Mouse (Mus musculus): ENCODE data around the gene Klf13. TPM values are rescaled to one million over a fixed set of nuclear protein-coding genes. Genes with fewer than 3 reads are reported as not detected.

Klf13 gene
- total RNA-seq, 1 experiment, result 29.4 TPM

- in situ Hi-C loops (cut with MboI; ENCODE audit: low sequenced_read_pairs in 2 of 2, unreplicated experiment in 2 of 2), result no loop called here
- TF ChIP-seq ZC3H11A (IDR thresholded peaks at IDR 0.05; ENCODE audit: borderline replicate concordance, low read depth, low read length), result no peak
- TF ChIP-seq ZNF384 (IDR thresholded peaks at IDR 0.05; ENCODE audit: low read depth, low read length), result no peak
- TF ChIP-seq MAFK (IDR thresholded peaks at IDR 0.05; ENCODE audit: insufficient read depth, low read depth, low read length), result no peak
- no peak for TF ChIP-seq HCFC1 (IDR thresholded peaks at IDR 0.05; ENCODE audit: borderline replicate concordance, insufficient read depth, low read length)
- TF ChIP-seq CHD2 (IDR thresholded peaks at IDR 0.05; ENCODE audit: low read depth, low read length), result no peak
- no peaks in the 10 kb centered on the region for H3K36me3 ChIP-seq (ENCODE audit: control insufficient read depth, insufficient read depth, low read length, poor library complexity, severe bottlenecking)
- peak overlapping the region; percentile 67 to 77 for H3K4me3 ChIP-seq (ENCODE audit: insufficient read depth in 1 of 2, low read depth in 1 of 2, low read length in 2 of 2, poor library complexity in 1 of 2, severe bottlenecking in 1 of 2)
- no peaks in the 10 kb centered on the region for H3K9me3 ChIP-seq (ENCODE audit: control insufficient read depth, insufficient read depth, low read depth, low read length)
- peaks cover 19 to 43% of the 10 kb centered on the region in 2 experiments for H3K4me1 ChIP-seq (ENCODE audit: control insufficient read depth in 2 of 2, insufficient read depth in 2 of 2, low read length in 2 of 2, poor library complexity in 1 of 2)
- H3K27ac ChIP-seq (ENCODE audit: insufficient read depth, low read depth, low read length, poor library complexity, severe bottlenecking), result peak overlapping the region; percentile 100
- no peak for DNase-seq (ENCODE audit: low read depth, low spot score)
- peak overlapping the region; percentile 79 for H3K9ac ChIP-seq (ENCODE audit: insufficient read depth, low read depth, low read length, poor library complexity, severe bottlenecking)
Measured at GRCm38 (mm10) chr7:63957872-63958640, 19.3 kb upstream of the Klf13 start.

- Histone ChIP-seq H3K9me3 (ENCODE audit: control insufficient read depth, insufficient read depth, low read depth, low read length) (no peaks in the 10 kb centered on the region), H3K36me3 (ENCODE audit: control insufficient read depth, insufficient read depth, low read length, poor library complexity, severe bottlenecking) (no peaks in the 10 kb centered on the region), H3K27ac (ENCODE audit: insufficient read depth, low read depth, low read length, poor library complexity, severe bottlenecking) (peak overlapping the region; percentile 100), H3K4me3 (ENCODE audit: insufficient read depth in 1 of 2, low read depth in 1 of 2, low read length in 2 of 2, poor library complexity in 1 of 2, severe bottlenecking in 1 of 2) (peak overlapping the region; percentile 67 to 77), H3K9ac (ENCODE audit: insufficient read depth, low read depth, low read length, poor library complexity, severe bottlenecking) (peak overlapping the region; percentile 79), H3K4me1 (ENCODE audit: control insufficient read depth in 2 of 2, insufficient read depth in 2 of 2, low read length in 2 of 2, poor library complexity in 1 of 2) (peaks cover 27 to 52% of the 10 kb centered on the region in 2 experiments)
- DNase-seq (ENCODE audit: low read depth, low spot score), result peak; percentile 97
- in situ Hi-C loops (cut with MboI; ENCODE audit: low sequenced_read_pairs in 2 of 2, unreplicated experiment in 2 of 2), result no loop called here
- TF ChIP-seq HCFC1 (IDR thresholded peaks at IDR 0.05; ENCODE audit: borderline replicate concordance, insufficient read depth, low read length) (peak; percentile 16; the same call in 1 of the 2 replicates), ZNF384 (IDR thresholded peaks at IDR 0.05; ENCODE audit: low read depth, low read length) (no peak)
Measured at GRCm38 (mm10) chr7:63956981-63957713, 18.4 kb upstream of the Klf13 start.

GRCm38 (mm10) chr7:63956138-63956823 lies 17.6 kb upstream of the Klf13 start:
- peak overlapping the region; percentile 50 for H3K9ac ChIP-seq (ENCODE audit: insufficient read depth, low read depth, low read length, poor library complexity, severe bottlenecking)
- no peaks in the 10 kb centered on the region for H3K36me3 ChIP-seq (ENCODE audit: control insufficient read depth, insufficient read depth, low read length, poor library complexity, severe bottlenecking)
- no peak for TF ChIP-seq ZNF384 (IDR thresholded peaks at IDR 0.05; ENCODE audit: low read depth, low read length)
- TF ChIP-seq ZC3H11A (IDR thresholded peaks at IDR 0.05; ENCODE audit: borderline replicate concordance, low read depth, low read length), result no peak
- TF ChIP-seq CHD2 (IDR thresholded peaks at IDR 0.05; ENCODE audit: low read depth, low read length), result no peak
- TF ChIP-seq MAFK (IDR thresholded peaks at IDR 0.05; ENCODE audit: insufficient read depth, low read depth, low read length), result no peak
- no peak for TF ChIP-seq HCFC1 (IDR thresholded peaks at IDR 0.05; ENCODE audit: borderline replicate concordance, insufficient read depth, low read length)
- H3K27ac ChIP-seq (ENCODE audit: insufficient read depth, low read depth, low read length, poor library complexity, severe bottlenecking), result peak overlapping the region; percentile 99
- H3K4me3 ChIP-seq (ENCODE audit: insufficient read depth in 1 of 2, low read depth in 1 of 2, low read length in 2 of 2, poor library complexity in 1 of 2, severe bottlenecking in 1 of 2), result peak overlapping the region in 1 of 2 experiments; percentile 5; a peak in 1 of 4 replicates
- DNase-seq (ENCODE audit: low read depth, low spot score), result no peak
- peaks cover 30 to 56% of the 10 kb centered on the region in 2 experiments for H3K4me1 ChIP-seq (ENCODE audit: control insufficient read depth in 2 of 2, insufficient read depth in 2 of 2, low read length in 2 of 2, poor library complexity in 1 of 2)
- in situ Hi-C loops (cut with MboI; ENCODE audit: low sequenced_read_pairs in 2 of 2, unreplicated experiment in 2 of 2), result no loop called here
- H3K9me3 ChIP-seq (ENCODE audit: control insufficient read depth, insufficient read depth, low read depth, low read length), result no peaks in the 10 kb centered on the region

GRCm38 (mm10) chr7:63955440-63955839 lies 16.7 kb upstream of the Klf13 start:
- no peak for TF ChIP-seq ZC3H11A (IDR thresholded peaks at IDR 0.05; ENCODE audit: borderline replicate concordance, low read depth, low read length)
- no peak for TF ChIP-seq HCFC1 (IDR thresholded peaks at IDR 0.05; ENCODE audit: borderline replicate concordance, insufficient read depth, low read length)
- TF ChIP-seq ZNF384 (IDR thresholded peaks at IDR 0.05; ENCODE audit: low read depth, low read length), result 0 out of 2 replicates have a peak, but pooled peaks have one; percentile 32
- no peak for TF ChIP-seq CHD2 (IDR thresholded peaks at IDR 0.05; ENCODE audit: low read depth, low read length)
- no peak for TF ChIP-seq MAFK (IDR thresholded peaks at IDR 0.05; ENCODE audit: insufficient read depth, low read depth, low read length)
- in situ Hi-C loops (cut with MboI; ENCODE audit: low sequenced_read_pairs in 2 of 2, unreplicated experiment in 2 of 2), result no loop called here

More at GRCm38 (mm10) chr7:63955440-63955839, 16.7 kb upstream of the Klf13 start:
- H3K9me3 ChIP-seq (ENCODE audit: control insufficient read depth, insufficient read depth, low read depth, low read length), result no peaks in the 10 kb centered on the region
- peak overlapping the region; percentile 99; the same call in 1 of the 2 replicates for H3K27ac ChIP-seq (ENCODE audit: insufficient read depth, low read depth, low read length, poor library complexity, severe bottlenecking)
- no peak for DNase-seq (ENCODE audit: low read depth, low spot score)
- peaks cover 30 to 61% of the 10 kb centered on the region in 2 experiments for H3K4me1 ChIP-seq (ENCODE audit: control insufficient read depth in 2 of 2, insufficient read depth in 2 of 2, low read length in 2 of 2, poor library complexity in 1 of 2)
- no peak overlapping the region for H3K4me3 ChIP-seq (ENCODE audit: insufficient read depth in 1 of 2, low read depth in 1 of 2, low read length in 2 of 2, poor library complexity in 1 of 2, severe bottlenecking in 1 of 2)
- H3K36me3 ChIP-seq (ENCODE audit: control insufficient read depth, insufficient read depth, low read length, poor library complexity, severe bottlenecking), result no peaks in the 10 kb centered on the region
- peak overlapping the region; percentile 10; the same call in 1 of the 2 replicates for H3K9ac ChIP-seq (ENCODE audit: insufficient read depth, low read depth, low read length, poor library complexity, severe bottlenecking)
